Mouse (Mus musculus): Measurements from ENCODE around the gene Palm2. TPM values are rescaled to one million over a fixed set of nuclear protein-coding genes. Genes with fewer than 3 reads are reported as not detected.
A peak's percentile ranks its signal among the peaks of the same experiment; 100 is the strongest.

Gene Palm2
- polyA plus RNA-seq, 1 experiment from 2014 or later = 13.2 TPM

DNA sequence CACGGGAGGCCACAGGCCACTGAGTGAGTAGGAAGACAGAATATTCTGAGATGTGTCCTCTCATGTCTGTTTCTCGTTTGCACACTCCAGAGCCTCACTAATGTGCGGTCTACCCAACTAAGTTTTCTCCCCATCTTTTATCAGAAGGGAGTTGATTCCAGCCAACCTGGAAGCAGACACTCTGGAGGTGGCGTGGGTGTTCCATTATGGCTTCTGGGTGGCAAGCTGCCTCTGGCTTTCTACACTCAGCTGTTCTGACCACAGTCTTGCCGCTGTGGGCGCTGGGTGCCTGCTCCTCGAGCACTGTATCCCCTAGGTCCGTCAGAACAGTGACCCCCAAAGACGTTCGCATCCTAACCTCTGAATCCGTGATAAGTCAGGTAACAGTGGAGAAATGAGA, 248.9 kb downstream of the Palm2 start:
- Histone ChIP-seq H3K4me2 (no peak overlapping the region), H3K4me1 (replicated peaks) (peaks cover 40% of the 10 kb centered on the region), H3K36me3 (peaks cover 3% of the 10 kb centered on the region; the same call in 1 of the 2 replicates), H3K9ac (replicated peaks) (no peak overlapping the region), H3K4me3 (replicated peaks) (no peak overlapping the region), H3K27ac (no peak overlapping the region), H3K9me3 (no peaks in the 10 kb centered on the region), H3K27me3 (no peaks in the 10 kb centered on the region)
- ATAC-seq (ENCODE audit: insufficient number of reproducible peaks, insufficient read depth, low FRiP score, low TSS enrichment, low read depth) = no peak
- 82% methylated on average over 11 of the region's 11 CpGs for WGBS

DNA sequence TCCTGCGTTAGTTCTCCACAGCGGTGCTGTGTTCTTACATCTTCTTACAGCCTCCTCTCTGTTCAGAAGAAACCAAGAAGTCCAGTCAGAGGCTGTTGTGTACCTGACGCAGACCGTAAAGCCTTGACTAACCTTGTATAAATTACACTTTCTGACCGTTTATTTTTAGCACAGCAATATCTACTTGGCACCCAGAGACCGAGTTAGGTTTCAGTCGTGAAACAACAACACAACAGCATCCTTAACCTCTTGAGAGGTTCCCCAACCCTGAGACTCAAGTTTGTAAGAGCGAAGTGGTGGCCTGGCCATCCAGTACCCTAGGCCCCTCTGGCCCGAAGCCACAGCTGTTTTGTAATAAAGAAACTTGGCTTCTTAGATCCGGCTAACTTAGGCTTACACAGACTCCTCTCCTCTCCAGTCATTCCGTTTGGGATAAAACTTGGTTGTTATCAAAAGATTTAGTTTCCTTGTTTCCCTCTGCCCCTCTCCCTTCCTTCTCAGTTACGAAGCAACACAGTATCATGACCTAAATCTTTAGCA, 250.7 kb downstream of the Palm2 start:
- H3K27ac ChIP-seq = 0 out of 2 replicates have a peak overlapping the region, but pooled peaks have one; percentile 35
- no peak overlapping the region for H3K9ac ChIP-seq (replicated peaks)

DNA sequence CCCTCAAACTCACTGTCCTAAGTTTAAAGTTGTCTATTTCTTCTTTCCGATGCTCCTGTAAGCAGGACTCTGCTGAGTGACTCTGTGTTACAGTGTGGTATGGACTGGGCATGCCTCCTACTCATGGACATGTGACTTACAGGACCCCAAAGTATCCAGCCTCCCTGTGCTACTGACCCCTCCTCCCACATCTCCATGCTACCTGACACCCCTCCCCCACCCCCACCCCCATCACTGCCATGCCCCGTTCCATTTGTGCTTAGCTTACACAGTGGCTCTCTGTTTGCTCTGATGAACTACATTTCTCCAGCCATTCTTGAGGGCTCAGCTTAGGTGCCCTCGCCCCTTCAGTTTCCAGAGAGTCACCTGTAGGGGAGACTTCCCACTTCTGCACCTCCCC, 252.7 kb downstream of the Palm2 start:
- peak; percentile 47; the same call in 1 of the 2 replicates for ATAC-seq (ENCODE audit: insufficient number of reproducible peaks, insufficient read depth, low FRiP score, low TSS enrichment, low read depth)
- WGBS = 67% methylated on average over 3 of the region's 3 CpGs
- Histone ChIP-seq H3K4me2 (no peak overlapping the region), H3K27ac (no peak overlapping the region), H3K4me1 (replicated peaks) (peaks cover 38% of the 10 kb centered on the region), H3K36me3 (peaks cover 22% of the 10 kb centered on the region), H3K9ac (replicated peaks) (no peak overlapping the region), H3K9me3 (no peaks in the 10 kb centered on the region), H3K27me3 (no peaks in the 10 kb centered on the region), H3K4me3 (replicated peaks) (no peak overlapping the region)

More for the DNA sequence above, 250.7 kb downstream of the Palm2 start:
- Histone ChIP-seq H3K27me3 (no peaks in the 10 kb centered on the region), H3K4me2 (no peak overlapping the region), H3K4me1 (replicated peaks) (peaks cover 49% of the 10 kb centered on the region), H3K4me3 (replicated peaks) (no peak overlapping the region), H3K9me3 (no peaks in the 10 kb centered on the region), H3K36me3 (peaks cover 6% of the 10 kb centered on the region)
- ATAC-seq (ENCODE audit: insufficient number of reproducible peaks, insufficient read depth, low FRiP score, low TSS enrichment, low read depth) = no peak
- 67% methylated on average over 12 of the region's 12 CpGs for WGBS

DNA sequence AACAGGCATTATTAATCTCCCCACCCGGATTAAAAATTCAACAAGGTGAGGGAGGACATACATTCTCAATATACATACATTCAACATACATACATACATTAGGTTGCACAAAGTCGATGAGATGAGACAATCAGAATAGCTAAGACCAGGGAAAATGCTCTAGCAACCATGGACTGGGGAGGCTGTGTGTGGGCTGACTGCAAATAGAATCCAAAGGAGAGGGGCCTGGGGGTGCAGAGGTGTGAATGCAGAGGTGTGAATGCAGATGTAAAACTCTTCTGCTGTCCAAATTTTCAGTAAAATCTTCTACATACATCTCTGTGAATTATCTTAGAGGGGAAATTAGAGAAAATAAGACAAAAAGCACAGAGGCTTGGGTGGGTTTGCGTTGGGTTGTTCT, 253.5 kb downstream of the Palm2 start:
- Histone ChIP-seq H3K9ac (replicated peaks) (no peak overlapping the region), H3K27ac (no peak overlapping the region), H3K9me3 (no peaks in the 10 kb centered on the region), H3K36me3 (peaks cover 27% of the 10 kb centered on the region), H3K4me2 (no peak overlapping the region), H3K4me1 (replicated peaks) (peaks cover 37% of the 10 kb centered on the region), H3K4me3 (replicated peaks) (no peak overlapping the region), H3K27me3 (no peaks in the 10 kb centered on the region)
- 83% methylated on average over 3 of the region's 3 CpGs for WGBS
- no peak for ATAC-seq (ENCODE audit: insufficient number of reproducible peaks, insufficient read depth, low FRiP score, low TSS enrichment, low read depth)

DNA sequence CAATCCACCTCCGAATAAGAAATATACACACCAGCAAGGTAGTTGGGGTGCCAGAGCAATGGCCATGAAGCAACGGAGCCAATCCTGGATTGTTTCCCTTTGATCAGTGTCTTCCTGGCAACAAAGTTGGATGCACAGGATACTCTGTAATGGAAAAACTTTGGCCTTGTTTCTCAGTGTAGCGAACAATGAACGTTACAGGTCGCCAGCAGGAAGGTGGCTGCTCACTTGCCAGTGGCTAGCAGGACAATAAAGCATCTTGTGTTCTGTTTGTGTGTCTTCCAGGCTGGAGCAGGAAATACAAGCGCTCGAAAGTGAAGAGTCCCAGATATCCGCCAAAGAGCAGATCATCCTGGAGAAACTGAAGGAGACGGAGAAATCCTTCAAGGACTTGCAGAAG, 254.1 kb downstream of the Palm2 start:
- Histone ChIP-seq H3K27me3 (no peaks in the 10 kb centered on the region), H3K36me3 (peaks cover 28% of the 10 kb centered on the region), H3K4me3 (replicated peaks) (no peak overlapping the region), H3K9ac (replicated peaks) (no peak overlapping the region), H3K4me2 (no peak overlapping the region), H3K27ac (no peak overlapping the region), H3K4me1 (replicated peaks) (peaks cover 35% of the 10 kb centered on the region), H3K9me3 (no peaks in the 10 kb centered on the region)
- ATAC-seq (ENCODE audit: insufficient number of reproducible peaks, insufficient read depth, low FRiP score, low TSS enrichment, low read depth) = no peak
- 80% methylated on average over 9 of the region's 9 CpGs for WGBS

DNA sequence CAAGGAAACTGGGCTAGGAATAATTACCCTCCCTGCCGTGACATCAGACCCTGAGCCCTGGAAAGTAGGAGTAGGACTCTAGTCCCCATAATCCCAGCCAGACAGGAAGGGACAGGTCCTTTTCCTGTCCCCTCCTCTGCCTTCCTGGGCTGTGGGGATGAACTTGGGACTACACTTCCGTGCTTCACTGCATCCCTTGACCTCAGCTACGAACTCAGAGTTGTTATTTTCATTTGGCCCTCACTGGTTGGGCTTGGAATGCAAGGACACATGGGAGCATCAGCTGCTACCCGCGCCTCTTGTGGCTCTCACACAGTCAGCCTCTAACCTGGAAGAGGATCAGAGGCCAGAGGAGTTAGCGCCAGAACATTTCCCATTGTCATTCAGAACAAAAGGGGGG, 256.0 kb downstream of the Palm2 start:
- Histone ChIP-seq H3K4me3 (replicated peaks) (no peak overlapping the region), H3K9ac (replicated peaks) (no peak overlapping the region), H3K27me3 (no peaks in the 10 kb centered on the region), H3K27ac (no peak overlapping the region), H3K4me1 (replicated peaks) (peaks cover 21% of the 10 kb centered on the region), H3K4me2 (no peak overlapping the region), H3K36me3 (peaks cover 42% of the 10 kb centered on the region), H3K9me3 (no peaks in the 10 kb centered on the region)
- ATAC-seq (ENCODE audit: insufficient number of reproducible peaks, insufficient read depth, low FRiP score, low TSS enrichment, low read depth) = no peak
- 73% methylated on average over 6 of the region's 6 CpGs for whole genome bisulfite sequencing

DNA sequence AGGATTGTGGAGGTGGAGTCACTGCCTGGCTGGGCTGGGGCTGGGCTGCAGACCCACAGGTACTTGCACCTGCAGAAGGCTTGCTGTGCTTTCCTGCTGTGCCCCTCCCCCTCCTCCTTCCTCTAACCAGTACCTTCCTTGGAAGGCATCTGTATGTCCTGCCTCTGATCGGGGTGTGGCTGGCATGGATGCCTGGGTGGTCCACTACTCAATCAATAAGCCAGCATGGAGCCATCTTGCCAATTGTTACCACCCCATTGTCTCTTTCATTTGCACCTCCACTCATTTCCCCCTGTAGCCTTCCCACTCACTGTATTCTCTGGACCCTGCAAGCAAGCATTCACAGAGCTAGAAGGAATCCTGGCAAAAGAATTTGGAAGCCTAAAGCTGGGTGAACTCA, 256.8 kb downstream of the Palm2 start:
- Histone ChIP-seq H3K27ac (no peak overlapping the region), H3K4me2 (no peak overlapping the region), H3K9ac (replicated peaks) (no peak overlapping the region), H3K4me3 (replicated peaks) (no peak overlapping the region), H3K9me3 (no peaks in the 10 kb centered on the region), H3K27me3 (no peaks in the 10 kb centered on the region), H3K4me1 (replicated peaks) (peaks cover 20% of the 10 kb centered on the region), H3K36me3 (peaks cover 50% of the 10 kb centered on the region)
- WGBS = 35% methylated on average over 1 of the region's 1 CpGs
- ATAC-seq (ENCODE audit: insufficient number of reproducible peaks, insufficient read depth, low FRiP score, low TSS enrichment, low read depth) = no peak

DNA sequence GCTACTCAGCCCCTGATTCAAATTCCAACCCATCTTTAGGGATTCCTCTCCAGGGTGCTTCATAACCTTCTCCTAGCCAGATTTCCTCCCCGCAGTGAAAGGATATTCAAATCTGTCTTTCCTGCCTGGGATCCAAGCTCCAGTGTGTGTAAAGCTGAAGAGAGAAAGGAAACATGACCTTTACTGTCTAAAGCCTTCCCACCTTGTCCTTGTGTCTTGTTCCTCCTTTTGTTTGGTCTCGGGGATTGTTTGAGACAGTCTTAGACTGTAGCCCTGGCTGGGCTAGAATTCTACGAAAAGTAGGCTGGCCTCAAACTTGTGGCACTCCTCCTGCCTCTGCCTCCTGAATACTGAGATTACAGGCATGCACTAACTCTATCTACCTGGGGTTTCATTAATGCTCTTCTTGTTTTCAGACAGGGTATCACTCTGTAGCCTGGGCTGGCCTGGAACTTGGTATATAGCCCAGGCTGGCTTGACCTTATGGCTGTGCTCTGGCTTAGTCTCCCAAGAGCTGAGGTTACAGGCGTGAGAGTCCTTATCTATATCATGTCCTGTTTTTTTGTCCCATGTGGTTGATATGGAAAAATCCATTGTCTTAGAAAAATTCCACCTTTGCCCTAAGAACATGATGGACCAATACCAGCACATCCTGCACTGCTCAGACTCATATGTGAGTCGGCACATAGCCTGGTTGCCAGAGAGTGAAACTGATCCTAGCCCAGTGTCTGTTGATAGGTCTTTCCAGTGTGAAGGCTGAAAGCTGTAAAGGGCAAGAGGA, 260.5 kb downstream of the Palm2 start:
- peaks cover 48% of the 10 kb centered on the region for H3K36me3 ChIP-seq
- WGBS = 87% methylated on average over 5 of the region's 5 CpGs

DNA sequence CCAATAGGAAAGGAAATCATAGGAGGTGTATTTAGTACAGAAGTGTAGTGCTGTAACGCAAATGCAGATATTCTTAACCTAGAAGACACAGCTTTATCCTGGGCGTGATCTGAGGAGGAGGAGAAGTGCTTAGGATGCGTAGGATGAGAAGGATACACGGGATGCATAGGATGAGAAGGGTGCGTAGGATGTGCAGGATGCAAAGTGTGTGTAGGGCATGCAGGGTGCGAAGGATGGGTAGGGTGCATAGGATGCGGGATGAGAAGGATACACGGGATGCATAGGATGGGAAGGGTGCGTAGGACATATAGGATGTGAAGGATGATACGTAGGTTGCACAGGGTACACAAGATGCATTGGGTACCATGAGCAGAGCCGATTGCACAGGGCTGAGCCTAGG, 262.9 kb downstream of the Palm2 start:
- H3K36me3 ChIP-seq = peaks cover 27% of the 10 kb centered on the region; the same call in 1 of the 2 replicates
- H3K27ac ChIP-seq = no peak overlapping the region
- H3K4me2 ChIP-seq = no peak overlapping the region
- no peak for ATAC-seq (ENCODE audit: insufficient number of reproducible peaks, insufficient read depth, low FRiP score, low TSS enrichment, low read depth)
- 96% methylated on average over 11 of the region's 11 CpGs for WGBS
- H3K27me3 ChIP-seq = no peaks in the 10 kb centered on the region
- no peaks in the 10 kb centered on the region for H3K9me3 ChIP-seq
- no peak overlapping the region for H3K9ac ChIP-seq (replicated peaks)
- no peak overlapping the region for H3K4me3 ChIP-seq (replicated peaks)
- no peaks in the 10 kb centered on the region; the same call in 1 of the 2 replicates for H3K4me1 ChIP-seq (replicated peaks)

More for the DNA sequence above, 260.5 kb downstream of the Palm2 start:
- Histone ChIP-seq H3K9me3 (no peaks in the 10 kb centered on the region), H3K4me1 (replicated peaks) (no peaks in the 10 kb centered on the region; the same call in 1 of the 2 replicates), H3K4me2 (no peak overlapping the region), H3K9ac (replicated peaks) (no peak overlapping the region), H3K27me3 (no peaks in the 10 kb centered on the region), H3K4me3 (replicated peaks) (no peak overlapping the region), H3K27ac (no peak overlapping the region)
- no peak for ATAC-seq (ENCODE audit: insufficient number of reproducible peaks, insufficient read depth, low FRiP score, low TSS enrichment, low read depth)

DNA sequence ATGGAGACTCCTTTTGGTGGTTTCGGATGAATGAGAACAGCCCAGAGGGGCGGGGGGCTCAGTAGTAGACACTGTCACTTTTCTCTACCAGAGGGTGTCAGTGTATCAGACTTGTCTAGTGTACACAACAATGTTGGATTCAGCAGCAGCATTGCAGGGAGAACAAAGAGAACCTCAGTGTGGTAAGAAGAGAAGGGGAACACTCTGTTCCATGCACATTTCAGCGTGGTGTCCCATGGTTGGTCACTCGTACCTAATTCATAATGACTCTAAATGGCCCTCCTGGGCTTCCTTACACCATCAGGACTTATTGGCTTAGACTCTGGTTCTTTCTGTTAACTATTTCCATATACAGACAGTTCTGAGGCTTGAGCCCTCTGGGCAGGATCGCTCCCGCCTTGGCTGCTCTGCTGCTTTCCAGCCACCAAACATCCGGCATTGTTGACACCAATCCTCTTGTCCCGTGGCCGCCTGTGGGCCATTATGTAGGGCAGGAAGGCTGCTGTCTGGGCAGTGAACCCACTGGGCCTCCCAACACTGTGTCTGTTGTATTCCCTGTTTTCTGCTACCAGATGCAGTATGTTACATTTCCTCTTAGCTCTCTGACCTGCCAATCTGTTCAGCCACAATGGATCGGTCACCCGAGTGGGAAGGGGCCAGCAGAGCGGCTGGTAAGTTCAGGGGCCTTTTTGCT, 264.0 kb downstream of the Palm2 start:
- H3K36me3 ChIP-seq = peaks cover 24% of the 10 kb centered on the region; the same call in 1 of the 2 replicates
- no peaks in the 10 kb centered on the region for H3K9me3 ChIP-seq
- WGBS = 75% methylated on average over 12 of the region's 12 CpGs
- no peak overlapping the region for H3K9ac ChIP-seq (replicated peaks)
- ATAC-seq (ENCODE audit: insufficient number of reproducible peaks, insufficient read depth, low FRiP score, low TSS enrichment, low read depth) = no peak
- no peak overlapping the region for H3K4me3 ChIP-seq (replicated peaks)
- no peak overlapping the region for H3K4me2 ChIP-seq
- H3K4me1 ChIP-seq (replicated peaks) = peaks cover 2% of the 10 kb centered on the region; the same call in 1 of the 2 replicates
- H3K27ac ChIP-seq = peak overlapping the region; percentile 25; the same call in 1 of the 2 replicates
- no peaks in the 10 kb centered on the region for H3K27me3 ChIP-seq

DNA sequence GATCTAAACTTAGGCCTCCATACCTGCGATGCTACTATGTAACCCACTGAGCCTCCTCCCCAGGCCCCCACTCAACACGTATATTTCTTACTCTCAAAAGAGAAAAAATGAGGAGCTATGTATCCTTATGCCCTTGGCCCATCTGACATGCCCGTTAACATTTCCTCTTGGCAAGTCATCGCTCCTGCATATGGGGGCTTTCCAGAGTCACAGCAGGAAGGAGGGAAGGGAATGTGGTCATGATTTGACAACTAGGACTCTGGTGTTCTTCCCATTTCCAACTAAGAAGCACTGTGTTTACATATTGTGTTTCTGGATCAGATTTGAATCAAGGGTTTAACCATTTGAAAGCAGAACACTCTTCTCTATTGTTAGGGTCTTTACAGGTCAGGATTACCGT, 267.5 kb downstream of the Palm2 start:
- H3K4me3 ChIP-seq (replicated peaks) = no peak overlapping the region
- H3K4me1 ChIP-seq (replicated peaks) = peaks cover 13% of the 10 kb centered on the region
- no peaks in the 10 kb centered on the region for H3K27me3 ChIP-seq
- WGBS = 87% methylated on average over 5 of the region's 5 CpGs
- no peak for ATAC-seq (ENCODE audit: insufficient number of reproducible peaks, insufficient read depth, low FRiP score, low TSS enrichment, low read depth)
- no peak overlapping the region for H3K4me2 ChIP-seq
- no peak overlapping the region for H3K9ac ChIP-seq (replicated peaks)
- no peak overlapping the region for H3K27ac ChIP-seq
- H3K36me3 ChIP-seq = no peaks in the 10 kb centered on the region
- H3K9me3 ChIP-seq = no peaks in the 10 kb centered on the region
